Mouse (Mus musculus): Measurements from ENCODE around the gene Ppcs.
A peak's percentile ranks its signal among the peaks of the same experiment; 100 is the strongest.

The Ppcs gene

DNA sequence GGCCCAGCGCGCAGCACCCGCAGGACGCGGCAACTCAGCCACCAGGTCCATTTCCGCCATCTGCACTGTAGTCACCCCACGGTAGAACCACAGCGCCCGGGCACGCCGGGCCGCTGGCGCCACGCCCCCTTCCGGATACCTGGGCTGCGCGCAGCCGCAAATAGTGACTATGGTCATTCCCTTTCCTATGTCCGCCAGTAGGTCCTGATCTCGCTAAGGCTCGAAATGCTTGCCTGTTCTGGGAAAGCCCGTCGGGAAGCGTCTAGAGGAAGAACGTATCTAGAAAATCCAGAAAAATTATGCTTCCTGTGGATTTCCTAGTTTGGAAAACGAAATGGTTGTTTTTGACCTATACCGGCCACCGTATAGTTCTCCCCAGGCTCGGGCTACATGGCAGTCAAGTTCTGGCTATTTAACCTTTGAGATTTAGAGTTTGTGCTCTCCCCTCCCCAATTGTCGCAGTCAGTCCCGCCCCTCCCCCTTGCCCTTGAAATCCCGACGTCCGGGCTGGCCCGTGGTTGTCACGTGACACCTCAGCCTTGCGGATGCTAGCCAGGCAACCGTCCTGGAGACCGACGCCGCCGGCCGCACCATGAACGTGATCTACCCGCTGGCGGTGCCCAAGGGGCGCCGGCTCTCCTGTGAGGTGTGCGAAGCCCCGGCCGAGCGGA is at the start of gene Ppcs, which contains the start of gene Zmynd12:
Ppcs (minus strand) TSS at position 127 of the 671 bp plus-strand sequence.
Zmynd12 (plus strand) TSS at position 521 of the 671 bp plus-strand sequence.
- peak; percentile 97 to 98 for DNase-seq

GRCm38 (mm10) chr4:119467720-119468380 is 45.6 kb upstream of the Ppcs start:
- no peak for DNase-seq

GRCm38 (mm10) chr4:119465841-119466240 is 43.6 kb upstream of the Ppcs start:
- no peak for DNase-seq

DNA sequence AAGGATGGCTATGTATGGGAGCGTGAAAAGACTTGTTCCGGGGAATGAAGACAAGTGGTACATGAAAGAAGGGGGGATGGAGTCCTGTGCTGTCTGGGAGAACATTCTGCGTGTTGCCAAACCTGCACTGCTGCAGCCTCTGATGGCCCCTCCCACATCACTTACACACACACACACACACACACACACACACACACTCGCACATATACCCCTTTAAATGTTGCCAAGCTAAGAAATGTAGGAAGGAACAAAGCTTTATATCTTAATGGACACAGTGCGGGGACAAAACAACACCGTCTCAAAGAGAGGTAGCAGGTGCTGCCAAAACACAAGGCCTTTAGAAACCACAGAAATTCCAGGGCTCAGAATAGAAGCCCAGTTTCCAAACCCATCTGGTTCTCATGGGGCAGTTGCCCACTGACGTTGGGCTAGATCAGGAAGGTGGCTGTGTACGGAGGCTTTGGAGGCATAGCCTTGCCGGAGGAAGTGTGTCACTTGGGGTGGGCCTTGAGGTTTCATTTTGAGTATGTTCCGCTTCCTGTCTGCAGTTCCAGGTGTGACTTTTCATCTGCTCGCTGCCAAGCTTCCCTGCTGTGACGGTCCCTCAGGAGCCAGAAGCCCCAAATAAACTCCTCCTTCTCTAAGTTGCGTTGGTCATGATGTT is 41.7 kb upstream of the Ppcs start:
- DNase-seq, result no peak

- peak; percentile 70 to 84 for DNase-seq
These were observed 40.9 kb upstream of the Ppcs start for GRCm38 (mm10) chr4:119462858-119463755.

GRCm38 (mm10) chr4:119462457-119462856 is 40.2 kb upstream of the Ppcs start:
- no peak for DNase-seq

DNA sequence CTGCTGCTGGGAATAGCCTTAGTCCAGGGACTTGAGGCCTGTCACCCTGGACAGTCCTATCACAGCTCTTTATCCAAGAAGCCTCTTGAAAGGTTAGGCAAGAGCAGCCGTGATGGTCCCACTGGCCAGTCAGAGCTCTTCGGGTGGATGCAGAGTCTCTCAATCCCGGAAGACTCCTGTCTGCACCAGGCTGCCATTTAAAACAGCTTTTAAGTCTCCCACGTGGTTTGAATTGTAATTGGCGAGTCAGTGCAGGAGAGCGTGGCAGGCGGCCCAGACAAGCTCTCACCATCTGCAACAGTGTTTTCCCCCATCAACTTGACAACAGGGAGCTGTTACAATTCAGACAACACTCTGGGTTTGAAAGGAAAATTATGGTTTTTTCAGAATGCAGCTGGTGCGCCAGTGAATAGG is 38.5 kb upstream of the Ppcs start:
- DNase-seq, result peak in 1 of 2 experiments; percentile 5

GRCm38 (mm10) chr4:119460296-119460695 is 38.1 kb upstream of the Ppcs start:
- DNase-seq, result peak in 1 of 2 experiments; percentile 58

DNA sequence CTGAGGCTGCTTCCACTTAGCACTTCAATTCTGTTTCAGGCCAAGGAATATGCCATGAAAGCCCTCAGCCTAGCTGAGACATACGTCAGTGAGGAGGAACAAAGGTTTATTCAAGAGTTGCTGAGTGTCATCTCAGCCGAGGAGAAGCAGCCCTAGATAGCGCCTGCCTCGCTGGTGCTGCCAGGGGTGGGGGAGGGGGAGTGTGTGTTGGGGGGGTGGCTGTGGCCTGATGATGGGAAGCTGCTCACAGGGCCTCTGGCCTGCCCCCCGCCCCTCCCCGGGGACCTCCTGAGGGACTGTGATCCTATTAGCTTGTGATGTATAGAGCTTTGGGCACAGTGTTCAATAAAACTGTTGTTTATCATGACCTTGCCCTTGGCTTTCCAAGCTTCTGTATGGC is 31.3 kb upstream of the Ppcs start:
- no peak for DNase-seq

DNA sequence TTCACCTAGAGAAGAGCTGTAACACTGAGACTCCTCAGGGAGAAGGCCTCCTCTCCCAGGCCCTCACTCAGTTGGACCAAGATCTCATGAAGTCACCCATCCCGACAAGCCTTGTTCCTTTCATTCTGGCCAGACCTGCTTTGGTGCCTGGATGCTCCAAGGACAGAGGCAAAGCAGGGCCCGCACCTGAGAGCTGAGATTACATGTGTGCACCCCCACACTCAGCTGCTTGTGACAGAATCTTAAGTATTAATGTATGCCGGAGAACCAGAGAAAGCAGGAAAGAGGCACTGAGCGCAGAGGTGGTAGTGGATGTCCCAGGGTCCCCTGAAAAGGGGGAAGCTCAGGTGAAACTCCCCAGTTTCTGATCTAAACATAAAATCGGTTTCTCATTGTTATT is 30.9 kb upstream of the Ppcs start:
- no peak for DNase-seq

- no peak for DNase-seq
These were observed 28.2 kb upstream of the Ppcs start for GRCm38 (mm10) chr4:119450436-119450835.

DNA sequence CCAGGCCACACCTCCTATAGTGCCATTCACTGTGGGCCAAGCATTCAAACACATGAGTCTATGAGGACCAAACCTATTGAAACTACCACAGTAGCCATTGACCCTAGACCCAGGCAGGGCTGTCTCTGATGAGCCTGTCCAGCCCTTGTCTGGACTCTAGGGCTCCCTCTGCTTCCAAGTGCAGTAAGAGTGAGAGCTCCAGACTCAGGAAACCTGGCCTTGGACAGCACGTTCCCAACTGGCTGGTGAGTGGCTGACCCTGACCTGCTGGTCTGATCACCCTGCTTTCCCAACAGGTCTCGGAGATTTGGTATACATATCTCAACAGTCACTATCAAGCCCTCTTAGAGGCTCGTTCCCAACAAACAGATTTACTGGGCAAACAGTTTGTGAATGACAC is 25.6 kb upstream of the Ppcs start:
- peak in 1 of 2 experiments; percentile 10 for DNase-seq

- DNase-seq, result peak in 1 of 2 experiments; percentile 12
These were observed 25.0 kb upstream of the Ppcs start for GRCm38 (mm10) chr4:119447261-119447660.

- DNase-seq, result peak in 1 of 2 experiments; percentile 27
These were observed 20.3 kb upstream of the Ppcs start for GRCm38 (mm10) chr4:119442539-119442938.

DNA sequence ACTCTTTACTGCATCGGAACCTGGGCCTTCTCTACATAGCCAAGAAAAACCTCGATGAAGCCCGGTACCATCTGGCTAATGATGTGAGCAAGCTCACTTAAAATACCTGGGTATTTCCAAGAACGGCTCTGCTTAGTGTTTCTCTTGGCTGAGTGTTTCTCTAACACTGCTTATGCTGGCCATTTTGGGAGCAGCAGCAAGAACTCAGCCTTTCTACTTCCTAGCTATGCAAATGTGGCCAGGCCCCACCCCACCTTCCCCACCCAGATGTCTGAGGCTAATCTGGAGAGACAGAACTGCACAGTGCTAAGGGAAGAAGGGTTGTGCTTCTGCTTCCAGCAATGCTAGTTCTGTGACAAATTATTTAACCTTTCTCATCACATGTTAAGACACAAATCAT is 19.6 kb upstream of the Ppcs start:
- peak in 1 of 2 experiments; percentile 4 for DNase-seq

- peak; percentile 20 to 65 for DNase-seq
These were observed 15.7 kb upstream of the Ppcs start for GRCm38 (mm10) chr4:119437936-119438335.

DNA sequence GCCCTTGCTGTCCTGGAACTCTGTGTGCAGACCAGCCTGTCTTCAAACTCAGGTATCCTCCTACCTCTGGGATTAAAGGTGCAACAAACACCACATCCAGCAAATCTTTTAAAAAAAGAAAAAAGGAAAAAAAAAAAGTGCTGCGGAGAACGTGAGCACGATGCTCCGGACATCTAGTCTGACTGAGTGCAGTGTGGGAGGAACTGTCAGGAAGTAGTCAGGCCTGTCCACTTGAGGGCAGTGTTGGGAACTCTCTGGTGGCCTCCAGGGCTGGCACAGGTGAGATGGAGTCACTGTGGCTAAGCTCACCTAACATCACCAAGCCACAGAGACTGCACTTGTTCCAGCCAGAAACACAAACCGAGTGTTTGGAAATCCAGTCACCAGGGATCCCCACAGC is 8.5 kb upstream of the Ppcs start:
- DNase-seq, result peak; percentile 73 to 79

GRCm38 (mm10) chr4:119427680-119428079 is 5.5 kb upstream of the Ppcs start:
- DNase-seq, result peak; percentile 74 to 79

DNA sequence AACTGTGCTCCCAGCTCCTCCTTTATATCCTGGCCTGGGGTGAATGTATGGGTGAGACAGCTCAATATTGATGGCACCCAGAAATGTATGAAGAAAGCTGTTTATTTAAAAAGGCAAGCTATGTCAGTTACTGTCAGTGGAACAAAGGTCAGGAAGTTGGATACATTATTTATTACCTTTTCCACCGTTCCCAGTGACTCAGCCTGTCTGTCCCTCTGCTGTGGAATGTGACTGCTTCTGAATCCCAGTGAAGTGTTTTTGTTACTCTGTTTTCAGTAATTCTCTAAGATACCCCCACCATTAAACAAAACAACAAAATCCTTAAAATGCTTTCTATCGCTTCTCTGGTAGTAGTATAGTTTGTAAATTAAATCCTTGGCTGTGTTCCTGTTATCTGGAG is 3.4 kb upstream of the Ppcs start:
- no peak for DNase-seq

GRCm38 (mm10) chr4:119425077-119425476 is 2.9 kb upstream of the Ppcs start:
- no peak for DNase-seq

DNA sequence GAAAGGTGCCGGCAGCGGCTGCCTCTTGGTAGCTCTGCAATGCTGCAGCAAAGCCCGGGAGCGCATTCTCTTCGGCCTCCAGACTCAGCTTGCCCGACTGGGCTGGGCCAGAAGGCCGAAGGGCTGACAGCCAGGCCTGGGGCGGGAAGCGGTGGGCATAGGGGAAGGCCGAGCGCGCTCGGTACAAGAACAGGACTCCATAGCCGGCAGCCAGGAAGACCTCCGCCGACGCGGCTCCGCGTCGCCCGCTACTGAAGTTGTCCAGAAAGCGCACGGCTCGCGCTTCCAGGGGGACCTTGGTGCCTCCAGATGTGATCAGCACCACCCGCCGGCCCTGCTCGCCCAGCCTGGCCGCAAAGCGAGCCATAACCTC is 313 bp downstream of the Ppcs start:
- peak in 1 of 2 experiments; percentile 33 for DNase-seq

DNA sequence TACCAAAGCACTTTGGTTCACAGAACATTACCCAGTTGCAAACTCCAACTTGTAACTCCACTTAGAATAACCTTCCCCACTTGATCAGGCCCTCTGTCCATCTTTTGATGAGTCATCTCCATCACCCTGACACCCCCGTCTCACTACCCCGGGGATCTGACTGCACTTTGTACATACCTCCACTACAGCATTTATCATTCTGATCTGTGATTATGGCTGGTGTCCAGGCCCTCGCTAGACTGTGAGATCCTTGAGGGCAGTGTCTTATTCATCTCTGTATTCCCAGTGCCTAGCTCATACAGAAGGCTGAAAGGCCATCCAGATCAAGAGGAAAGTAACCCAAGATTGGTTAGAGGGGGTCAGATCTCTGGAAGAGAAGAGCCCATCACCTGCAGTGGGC is 1.0 kb downstream of the Ppcs start:
- DNase-seq, result no peak

DNA sequence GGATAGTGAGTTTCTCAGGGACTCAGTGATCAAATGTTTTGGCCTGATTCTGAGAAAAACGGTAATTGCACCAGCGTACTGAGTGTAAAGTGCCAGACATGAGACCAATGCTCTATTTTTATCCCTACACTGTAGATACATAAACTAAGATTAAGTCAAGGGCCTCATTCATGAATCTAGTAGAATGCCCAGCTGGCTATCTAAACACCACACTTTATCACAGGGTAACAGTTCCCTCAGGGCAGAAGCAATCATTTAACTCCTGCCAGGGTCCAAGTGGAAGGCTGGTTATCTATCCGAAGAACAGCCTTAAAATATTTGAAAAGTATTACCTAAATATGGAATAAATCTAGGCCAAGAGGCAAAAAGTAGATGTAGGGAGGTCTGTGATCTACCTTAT is 4.3 kb downstream of the Ppcs start:
- DNase-seq, result no peak
